Mouse (Mus musculus) embryonic facial prominence, embryonic 13.5 days (tissue): ENCODE measurements at regions not wholly inside any gene's neighbourhood (a gene's known extent, or its start where the extent isn't known, plus 50 kb on each side); places are given as distances from the start of the nearest gene placed in this dataset.

ENCODE experiments used
- ATAC-seq: fragments of 200-750 bp; cut with Nextera tagmentation; 2 replicates; pipeline ENCODE4 v1.8.0; 2017; ENCODE audit warnings: low read depth; ENCODE audit not compliant: insufficient number of reproducible peaks, insufficient read depth, low FRiP score, low TSS enrichment
- H3K27ac ChIP-seq: fragments of 300-500 bp; sonication (generic); 2 replicates; pipeline ENCODE4 v1.5.1; 2015; ENCODE audit warnings: moderate library complexity, mild to moderate bottlenecking, inconsistent platforms
- H3K27me3 ChIP-seq: fragments of 300-500 bp; sonication (generic); 2 replicates; pipeline ENCODE4 v1.6.1; 2015; ENCODE audit warnings: mild to moderate bottlenecking, inconsistent platforms
- H3K36me3 ChIP-seq: fragments of 300-500 bp; sonication (generic); 2 replicates; pipeline ENCODE4 v1.6.1; 2015; ENCODE audit warnings: mild to moderate bottlenecking, inconsistent platforms
- H3K4me1 ChIP-seq: fragments of 300-500 bp; sonication (generic); 2 replicates; pipeline ENCODE4 v1.6.1; 2015; ENCODE audit warnings: inconsistent platforms
- H3K4me2 ChIP-seq: fragments of 300-500 bp; sonication (generic); 2 replicates; pipeline ENCODE4 v1.6.1; 2015; ENCODE audit warnings: moderate library complexity, mild to moderate bottlenecking, inconsistent platforms
- H3K4me3 ChIP-seq: fragments of 300-500 bp; sonication (generic); 2 replicates; pipeline ENCODE4 v1.5.1; 2015; ENCODE audit warnings: mild to moderate bottlenecking, inconsistent platforms
- H3K9ac ChIP-seq: fragments of 300-500 bp; sonication (generic); 2 replicates; pipeline ENCODE4 v1.6.1; 2015; ENCODE audit warnings: mild to moderate bottlenecking, inconsistent platforms
- H3K9me3 ChIP-seq: fragments of 300-500 bp; sonication (generic); 2 replicates; pipeline ENCODE4 v1.6.1; 2016; ENCODE audit warnings: inconsistent platforms
- WGBS: fragments of 180-500 bp; shearing (Covaris S2); methylation state at CpG from one replicate; pipeline ENCODE4 v1.1.7; 2015; ENCODE audit warnings: mixed read lengths; 5-methylcytosine and 5-hydroxymethylcytosine counted together

GRCm38 (mm10) chr6:141091781-141092140, 157.3 kb upstream of the Pde3a start:
- Histone ChIP-seq H3K9me3 (no peaks in the 10 kb centered on the region), H3K36me3 (no peaks in the 10 kb centered on the region), H3K27me3 (no peaks in the 10 kb centered on the region), H3K4me1 (peaks cover 7% of the 10 kb centered on the region; the same call in 1 of the 2 replicates), H3K4me2 (no peak overlapping the region), H3K4me3 (no peak overlapping the region), H3K9ac (no peak overlapping the region), H3K27ac (no peak overlapping the region)
- WGBS: 64% methylated on average over 6 of the region's 6 CpGs
- no peak for ATAC-seq

GRCm38 (mm10) chr6:141097338-141098122, 151.5 kb upstream of the Pde3a start:
- H3K4me1 ChIP-seq: no peaks in the 10 kb centered on the region
- no peak for ATAC-seq
- H3K4me3 ChIP-seq: no peak overlapping the region
- no peaks in the 10 kb centered on the region for H3K27me3 ChIP-seq
- H3K36me3 ChIP-seq: no peaks in the 10 kb centered on the region
- H3K9me3 ChIP-seq: no peaks in the 10 kb centered on the region
- no peak overlapping the region for H3K27ac ChIP-seq
- H3K4me2 ChIP-seq: no peak overlapping the region
- H3K9ac ChIP-seq: no peak overlapping the region
- 58% methylated on average over 13 of the region's 13 CpGs for WGBS

- no peak overlapping the region for H3K9ac ChIP-seq
- 35% methylated on average over 5 of the region's 5 CpGs for WGBS
- no peak for ATAC-seq
- no peaks in the 10 kb centered on the region for H3K36me3 ChIP-seq
- H3K4me3 ChIP-seq: no peak overlapping the region
- H3K9me3 ChIP-seq: no peaks in the 10 kb centered on the region
- H3K27ac ChIP-seq: no peak overlapping the region; the same call in 1 of the 2 replicates
- no peak overlapping the region for H3K4me2 ChIP-seq
- no peaks in the 10 kb centered on the region for H3K27me3 ChIP-seq
- peaks cover 10% of the 10 kb centered on the region; the same call in 1 of the 2 replicates for H3K4me1 ChIP-seq
These were observed 130.8 kb upstream of the Pde3a start for GRCm38 (mm10) chr6:141118287-141118686.

- ATAC-seq: no peak
- Histone ChIP-seq H3K27me3 (no peaks in the 10 kb centered on the region), H3K4me1 (no peaks in the 10 kb centered on the region), H3K9ac (no peak overlapping the region), H3K4me3 (no peak overlapping the region), H3K4me2 (no peak overlapping the region), H3K36me3 (no peaks in the 10 kb centered on the region), H3K27ac (no peak overlapping the region), H3K9me3 (no peaks in the 10 kb centered on the region)
- 60% methylated on average over 10 of the region's 10 CpGs for WGBS
These were observed 122.3 kb upstream of the Pde3a start for GRCm38 (mm10) chr6:141126614-141127396.

- H3K27ac ChIP-seq: no peak overlapping the region
- H3K36me3 ChIP-seq: no peaks in the 10 kb centered on the region
- WGBS: 65% methylated on average over 1 of the region's 1 CpGs
- H3K9me3 ChIP-seq: no peaks in the 10 kb centered on the region
- H3K4me1 ChIP-seq: no peaks in the 10 kb centered on the region
- no peak overlapping the region for H3K4me3 ChIP-seq
- no peaks in the 10 kb centered on the region for H3K27me3 ChIP-seq
- H3K4me2 ChIP-seq: no peak overlapping the region
- H3K9ac ChIP-seq: no peak overlapping the region
- no peak for ATAC-seq
These were observed 119.5 kb upstream of the Pde3a start for GRCm38 (mm10) chr6:141129596-141129995.

- no peak for ATAC-seq
- H3K4me2 ChIP-seq: no peak overlapping the region
- H3K36me3 ChIP-seq: no peaks in the 10 kb centered on the region
- no peak overlapping the region for H3K4me3 ChIP-seq
- no peak overlapping the region for H3K9ac ChIP-seq
- H3K27ac ChIP-seq: no peak overlapping the region
- H3K4me1 ChIP-seq: peaks cover 8% of the 10 kb centered on the region
- 43% methylated on average over 6 of the region's 6 CpGs for whole genome bisulfite sequencing
- H3K9me3 ChIP-seq: no peaks in the 10 kb centered on the region
- no peaks in the 10 kb centered on the region for H3K27me3 ChIP-seq
These were observed 114.9 kb upstream of the Pde3a start for GRCm38 (mm10) chr6:141134176-141134575.

- H3K9ac ChIP-seq: no peak overlapping the region
- H3K4me3 ChIP-seq: no peak overlapping the region
- peak overlapping the region; percentile 22; the same call in 1 of the 2 replicates for H3K27ac ChIP-seq
- H3K4me1 ChIP-seq: peaks cover 8% of the 10 kb centered on the region
- ATAC-seq: peak; percentile 52; the same call in 1 of the 2 replicates
- H3K27me3 ChIP-seq: no peaks in the 10 kb centered on the region
- H3K9me3 ChIP-seq: no peaks in the 10 kb centered on the region
- WGBS: 54% methylated on average over 12 of the region's 12 CpGs
- H3K36me3 ChIP-seq: no peaks in the 10 kb centered on the region
- H3K4me2 ChIP-seq: no peak overlapping the region
These were observed 112.2 kb upstream of the Pde3a start for GRCm38 (mm10) chr6:141136664-141137375.

GRCm38 (mm10) chr6:141141016-141141415, 108.1 kb upstream of the Pde3a start:
- WGBS: 92% methylated on average over 22 of the region's 22 CpGs
- no peak for ATAC-seq
- Histone ChIP-seq H3K4me2 (no peak overlapping the region), H3K27me3 (no peaks in the 10 kb centered on the region), H3K4me1 (peaks cover 8% of the 10 kb centered on the region), H3K27ac (no peak overlapping the region), H3K4me3 (no peak overlapping the region), H3K9ac (no peak overlapping the region), H3K36me3 (no peaks in the 10 kb centered on the region), H3K9me3 (no peaks in the 10 kb centered on the region)

GRCm38 (mm10) chr6:141148417-141149169, 100.5 kb upstream of the Pde3a start:
- H3K4me2 ChIP-seq: no peak overlapping the region
- no peaks in the 10 kb centered on the region for H3K4me1 ChIP-seq
- H3K9ac ChIP-seq: no peak overlapping the region
- ATAC-seq: no peak
- no peaks in the 10 kb centered on the region for H3K27me3 ChIP-seq
- no peaks in the 10 kb centered on the region for H3K36me3 ChIP-seq
- H3K27ac ChIP-seq: no peak overlapping the region
- 81% methylated on average over 5 of the region's 5 CpGs for WGBS
- no peak overlapping the region for H3K4me3 ChIP-seq
- H3K9me3 ChIP-seq: no peaks in the 10 kb centered on the region

- Histone ChIP-seq H3K27ac (no peak overlapping the region), H3K9ac (no peak overlapping the region), H3K4me2 (no peak overlapping the region), H3K4me3 (no peak overlapping the region), H3K27me3 (no peaks in the 10 kb centered on the region), H3K4me1 (no peaks in the 10 kb centered on the region), H3K36me3 (no peaks in the 10 kb centered on the region), H3K9me3 (no peaks in the 10 kb centered on the region)
- no peak for ATAC-seq
- 86% methylated on average over 12 of the region's 12 CpGs for WGBS
These were observed 99.7 kb upstream of the Pde3a start for GRCm38 (mm10) chr6:141149170-141149917.
